10 mouse cellular contexts compared by ENCODE assay signal in genomic region chr2:43805960-43806744, GRCm38 (mm10). TPM values are rescaled to one million over a fixed set of nuclear protein-coding genes. Genes with fewer than 3 reads are reported as not detected.
DNase-seq lines count a peak whose midpoint lies in the region; ATAC-seq and TF ChIP-seq lines count a peak whose summit lies in the region.
"Had no signal": no experiment of that assay in that cellular context is flagged by ENCODE, and none has a peak within 500 bp of the region (broad histone marks: within the 10 kb centered on the region; RNA-seq: fewer than 3 reads in every experiment).

No protein-coding gene starts in this region.

- H3K9ac ChIP-seq in hindbrain, postnatal 0 days (replicated peaks; ENCODE audit: low read length), result no peak overlapping the region
- H3K9ac ChIP-seq in hindbrain, embryonic 13.5 days, result no peak overlapping the region
- H3K9ac ChIP-seq: liver, embryonic 15.5 days; neural tube, embryonic 13.5 days had no signal

- no peaks in the 10 kb centered on the region for H3K4me1 ChIP-seq in hindbrain, postnatal 0 days (ENCODE audit: insufficient read depth, low read length)
- no peaks in the 10 kb centered on the region for H3K4me1 ChIP-seq in hindbrain, embryonic 13.5 days (replicated peaks)
- H3K4me1 ChIP-seq: neural tube, embryonic 13.5 days had no signal

- no peak overlapping the region for H3K4me2 ChIP-seq in hindbrain, postnatal 0 days (ENCODE audit: low read depth, low read length)
- no peak overlapping the region for H3K4me2 ChIP-seq in hindbrain, embryonic 13.5 days
- H3K4me2 ChIP-seq: liver, embryonic 15.5 days; neural tube, embryonic 13.5 days had no signal

- WGBS in hindbrain, postnatal 0 days, result 53% methylated on average over 4 of the region's 4 CpGs
- 72% methylated on average over 4 of the region's 4 CpGs for WGBS in hindbrain, embryonic 13.5 days
- 37% methylated on average over 4 of the region's 4 CpGs for WGBS in macrophage (ENCODE audit: missing documents)

- no peak overlapping the region for H3K27ac ChIP-seq in hindbrain, postnatal 0 days
- H3K27ac ChIP-seq in hindbrain, embryonic 13.5 days, result no peak overlapping the region
- H3K27ac ChIP-seq in macrophage, result peak overlapping the region; percentile 42
- H3K27ac ChIP-seq: liver, embryonic 15.5 days; neural tube, embryonic 13.5 days had no signal

- no peak for ATAC-seq in hindbrain, postnatal 0 days
- no peak for ATAC-seq in hindbrain, embryonic 13.5 days (ENCODE audit: low FRiP score)

- no peaks in the 10 kb centered on the region for H3K9me3 ChIP-seq in hindbrain, postnatal 0 days (ENCODE audit: low read length)
- H3K9me3 ChIP-seq in hindbrain, embryonic 13.5 days, result no peaks in the 10 kb centered on the region
- H3K9me3 ChIP-seq: liver, embryonic 15.5 days; neural tube, embryonic 13.5 days had no signal

- no peaks in the 10 kb centered on the region for H3K36me3 ChIP-seq in hindbrain, postnatal 0 days (ENCODE audit: insufficient read depth, low read length)
- no peaks in the 10 kb centered on the region for H3K36me3 ChIP-seq in hindbrain, embryonic 13.5 days
- no peaks in the 10 kb centered on the region for H3K36me3 ChIP-seq in macrophage (ENCODE audit: inconsistent target)
- H3K36me3 ChIP-seq: liver, embryonic 15.5 days; neural tube, embryonic 13.5 days had no signal

- no peak overlapping the region for H3K4me3 ChIP-seq in hindbrain, postnatal 0 days (ENCODE audit: low read length)
- H3K4me3 ChIP-seq in hindbrain, embryonic 13.5 days, result no peak overlapping the region
- H3K4me3 ChIP-seq in macrophage (ENCODE audit: inconsistent target), result no peak overlapping the region
- H3K4me3 ChIP-seq: liver, embryonic 15.5 days; neural tube, embryonic 13.5 days had no signal

- TF ChIP-seq CTCF in hindbrain, postnatal 0 days (IDR thresholded peaks at IDR 0.05; ENCODE audit: low read depth), result no peak

- DNase-seq in hindbrain, postnatal 0 days (ENCODE audit: low spot score), result peak; percentile 35
- DNase-seq in adrenal gland, adult 2 months, result peak; percentile 79
- peak; percentile 52 to 55 for DNase-seq in heart, adult 9 months (ENCODE audit: low spot score in 2 of 2)
- no peak for DNase-seq in layer of hippocampus, postnatal 36 days
- no peak for DNase-seq in T-cell, adult 2 months (ENCODE audit: low spot score)
- no peak for DNase-seq in right cerebral cortex, postnatal 4 days

- peaks cover 18% of the 10 kb centered on the region; the same call in 1 of the 2 replicates for H3K79me2 ChIP-seq in macrophage (ENCODE audit: inconsistent target)

- H3K27me3 ChIP-seq in hindbrain, postnatal 0 days (ENCODE audit: insufficient read depth, low read length), result no peaks in the 10 kb centered on the region
- no peaks in the 10 kb centered on the region for H3K27me3 ChIP-seq in hindbrain, embryonic 13.5 days
- H3K27me3 ChIP-seq: liver, embryonic 15.5 days; neural tube, embryonic 13.5 days had no signal

RNA-seq across cellular contexts. Expression of gene Arhgap15, which starts 57.5 kb away (rescaled TPM):
- total RNA-seq in hindbrain, postnatal 0 days (2014; rRNA removed), result 2.0 and 2.7 TPM in 2 replicates
- 4.0 and 4.3 TPM in 2 replicates for polyA plus RNA-seq in hindbrain, postnatal 0 days (2015; fragmentation: Nextera tagmentation; extraction: Ambion mirVana)
- 2.2 and 2.8 TPM in 2 replicates for polyA plus RNA-seq in hindbrain, embryonic 13.5 days (2015; fragmentation: Nextera tagmentation; extraction: Ambion mirVana)
- 1 to 10 TPM; 1.8 to 2.6 TPM for total RNA-seq in adrenal gland, adult 2 months (2021)
- 0.08 and 0.09 TPM in 2 replicates for polyA plus RNA-seq in adrenal gland, adult 2 months (2012; rRNA removed)
- 100 to 1,000 TPM in 24 of 26 experiments, 10 to 100 TPM in 2; 43.9 to 242 (median 191) TPM for total RNA-seq in macrophage (2018; cell fraction: chromatin; rRNA removed)
- total RNA-seq in macrophage (2018; cell fraction: cytosol; rRNA removed), result 10 to 100 TPM; 27.6 to 64.5 (median 42.0) TPM
- total RNA-seq in macrophage (2018; cell fraction: nucleus; rRNA removed), result 100 to 1,000 TPM in 14 of 26 experiments, 10 to 100 TPM in 12; 47.9 to 149 (median 105) TPM
- polyA plus RNA-seq in macrophage (2018), result 12.5 to 41.0 TPM (median 22.6 TPM) in 3 replicates
- 10 to 100 TPM; 10.6 to 11.0 TPM for total RNA-seq in layer of hippocampus, postnatal 36 days (2021)

Comparison
In these comparisons a context has a peak if more than half of its experiments do, and no peak if none do; other contexts are left out.
1. DNase-seq: peak in hindbrain, postnatal 0 days (single experiment), adrenal gland, adult 2 months (single experiment) and heart, adult 9 months (2 of 2); none in layer of hippocampus, postnatal 36 days (0 of 2), T-cell, adult 2 months (single experiment) and right cerebral cortex, postnatal 4 days (single experiment).